Mouse (Mus musculus) kidney, adult 9 months (tissue): ENCODE data around the gene Hunk.

Experiments
- DNase-seq: peaks from one replicate; pipeline ENCODE4 v3.0.0; 2022

Gene Hunk

GRCm38 (mm10) chr16:90439493-90439892, 53.7 kb downstream of the Hunk start:
- no peak for DNase-seq

DNA sequence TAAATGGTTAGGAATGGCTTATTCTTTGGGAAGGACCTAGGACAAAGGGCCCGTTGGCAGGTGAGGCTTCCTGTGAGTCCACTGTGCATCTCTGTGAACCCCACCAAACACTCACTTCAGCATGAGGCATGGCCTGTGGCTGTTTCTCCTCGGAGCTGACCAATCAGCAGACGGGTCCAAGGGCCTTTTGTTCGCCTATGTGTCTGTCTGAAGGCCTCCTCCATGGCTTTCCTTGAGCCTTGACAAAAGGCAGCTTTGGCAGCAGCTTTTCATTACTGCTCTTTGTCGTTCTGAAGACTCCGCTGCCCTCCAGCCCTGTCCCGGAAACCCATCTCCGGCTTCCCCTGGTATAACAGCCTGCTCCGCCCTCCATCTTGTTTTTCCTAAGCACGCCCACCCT, 54.8 kb downstream of the Hunk start:
- DNase-seq = no peak

DNA sequence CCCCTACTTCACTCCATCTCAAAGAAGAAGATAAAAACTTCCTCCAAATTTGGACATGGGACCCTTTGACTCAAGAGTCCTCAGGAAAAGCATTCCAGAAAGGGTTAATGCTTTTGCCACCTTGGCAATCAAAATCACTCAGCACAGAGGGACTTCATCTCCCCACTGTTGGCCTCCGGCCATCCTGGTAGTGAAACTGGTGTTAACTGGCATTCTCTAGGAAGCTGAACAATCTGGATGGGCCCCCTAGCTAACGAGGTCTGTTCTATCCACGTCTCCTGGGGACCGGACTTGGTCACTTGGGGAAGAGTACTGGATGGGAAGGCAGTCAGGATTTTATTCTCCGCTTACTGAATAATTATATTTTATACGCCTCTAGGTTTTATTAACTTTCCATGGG, 57.2 kb downstream of the Hunk start:
- no peak for DNase-seq

DNA sequence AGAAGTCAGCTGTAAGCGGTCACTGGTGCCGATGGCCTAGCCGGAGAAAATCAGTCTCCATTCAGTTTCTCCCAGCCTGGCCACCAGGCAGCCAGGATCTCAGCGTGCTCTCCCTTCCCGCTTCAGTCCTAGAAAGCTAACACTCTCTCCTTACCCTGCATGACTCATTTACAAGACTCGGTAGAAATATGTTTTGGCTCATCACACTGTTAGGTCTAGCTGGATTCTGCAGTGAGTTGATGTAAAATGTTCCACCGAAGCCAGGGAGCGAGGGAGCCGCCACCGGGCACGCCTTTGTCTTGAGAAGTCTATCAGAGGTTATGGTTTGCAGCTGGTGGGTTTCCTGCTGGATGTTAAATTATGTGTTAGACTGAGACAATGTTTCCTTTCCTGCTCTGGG, 67.4 kb downstream of the Hunk start:
- DNase-seq = peak; percentile 12

DNA sequence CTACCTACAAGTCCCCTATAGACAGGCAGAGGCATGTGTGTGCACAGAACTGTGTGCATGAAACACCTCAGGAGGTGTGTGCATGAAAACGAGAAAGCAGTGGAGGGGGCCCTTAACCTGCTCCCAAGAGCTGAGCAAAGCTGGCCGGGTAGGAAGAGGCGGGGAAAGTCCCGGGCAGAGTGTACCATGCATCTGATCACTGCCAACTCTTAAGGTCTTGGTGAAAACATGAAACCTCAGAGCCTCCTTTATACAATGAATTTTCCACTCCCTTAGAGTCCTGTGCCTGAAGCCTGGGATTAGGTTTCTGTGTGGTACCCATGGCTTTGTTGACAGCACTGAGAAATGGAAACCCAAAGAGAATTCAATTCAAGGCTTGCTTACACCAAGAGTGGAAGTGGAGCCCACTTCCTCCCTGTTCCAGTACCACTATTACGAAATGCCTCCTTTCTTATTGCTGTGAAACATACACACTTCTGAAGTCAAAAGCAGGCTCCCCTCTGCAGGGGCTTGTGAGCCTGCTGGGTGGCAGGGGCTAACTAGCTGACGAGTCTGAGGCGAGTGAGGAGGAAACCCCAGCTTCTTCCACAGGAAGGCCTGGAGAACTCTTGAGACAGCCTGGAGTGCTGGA, 70.8 kb downstream of the Hunk start:
- DNase-seq = no peak

GRCm38 (mm10) chr16:90458899-90459610, 73.2 kb downstream of the Hunk start:
- DNase-seq = peak; percentile 20

- DNase-seq = no peak
Measured at GRCm38 (mm10) chr16:90461304-90461905, 75.6 kb downstream of the Hunk start.

- DNase-seq = no peak
Measured at GRCm38 (mm10) chr16:90462728-90463275, 77.0 kb downstream of the Hunk start.

DNA sequence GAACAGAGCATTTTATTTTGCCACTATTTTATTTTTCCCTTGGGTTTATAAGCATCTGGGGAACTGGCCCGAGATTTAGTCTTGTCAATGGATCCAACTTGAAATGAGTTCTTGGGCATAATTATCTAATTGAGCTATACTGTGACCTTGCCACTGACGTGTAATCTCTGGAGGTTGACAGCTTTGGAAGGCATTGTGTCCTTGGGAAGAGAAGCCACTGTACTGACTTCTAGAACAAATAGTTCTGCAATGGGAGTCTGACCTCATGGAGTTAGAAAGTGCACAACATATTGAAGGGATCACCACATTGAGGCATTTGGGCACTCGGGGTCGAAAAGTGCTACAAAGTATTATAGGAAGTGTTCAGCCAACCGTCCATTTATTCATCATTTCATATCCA, 79.3 kb downstream of the Hunk start:
- no peak for DNase-seq

DNA sequence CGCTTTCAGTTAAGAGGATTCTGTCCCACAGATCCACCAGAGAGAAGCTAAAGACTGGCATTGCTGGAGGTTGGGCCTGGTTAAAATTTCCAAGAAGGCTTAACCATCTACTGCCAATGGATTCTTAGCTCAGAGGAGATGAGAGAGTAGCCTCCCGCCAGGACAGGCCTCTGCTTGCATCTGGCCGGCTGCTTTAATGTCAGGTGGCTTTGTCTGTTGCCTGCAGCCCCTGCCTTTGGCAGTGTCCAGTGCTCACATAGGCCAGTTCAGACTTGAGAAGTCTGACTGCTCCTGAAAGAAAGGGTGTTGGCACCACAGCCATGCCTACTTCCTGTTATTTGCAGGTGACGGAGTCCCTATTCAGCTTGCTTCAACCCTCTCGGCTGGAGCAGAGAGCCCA, 82.5 kb downstream of the Hunk start:
- DNase-seq = no peak

DNA sequence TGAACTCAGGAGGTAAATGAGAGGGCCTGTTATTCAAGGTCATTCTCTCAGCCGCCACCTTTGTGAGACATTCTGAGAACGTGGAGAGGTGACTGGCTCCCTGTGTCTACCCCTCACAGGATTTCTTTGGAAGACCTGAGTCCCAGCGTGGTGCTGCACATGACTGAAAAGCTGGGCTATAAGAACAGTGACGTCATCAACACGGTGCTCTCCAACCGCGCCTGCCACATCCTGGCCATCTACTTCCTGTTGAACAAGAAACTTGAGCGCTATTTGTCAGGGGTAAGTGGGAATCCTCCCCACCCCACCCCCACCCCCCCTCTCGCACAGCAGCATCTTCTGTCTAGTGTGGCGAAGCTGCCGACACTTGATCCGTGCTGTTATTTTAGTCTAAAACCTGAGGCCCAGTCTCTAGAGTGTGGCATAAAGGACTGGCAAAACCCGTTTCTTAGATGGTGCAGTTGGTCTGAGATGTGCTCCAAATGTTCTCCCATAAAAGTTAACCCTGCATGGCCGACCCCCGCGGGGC, 90.0 kb downstream of the Hunk start:
- DNase-seq = no peak

GRCm38 (mm10) chr16:90481612-90482011, 95.8 kb downstream of the Hunk start:
- DNase-seq = no peak

DNA sequence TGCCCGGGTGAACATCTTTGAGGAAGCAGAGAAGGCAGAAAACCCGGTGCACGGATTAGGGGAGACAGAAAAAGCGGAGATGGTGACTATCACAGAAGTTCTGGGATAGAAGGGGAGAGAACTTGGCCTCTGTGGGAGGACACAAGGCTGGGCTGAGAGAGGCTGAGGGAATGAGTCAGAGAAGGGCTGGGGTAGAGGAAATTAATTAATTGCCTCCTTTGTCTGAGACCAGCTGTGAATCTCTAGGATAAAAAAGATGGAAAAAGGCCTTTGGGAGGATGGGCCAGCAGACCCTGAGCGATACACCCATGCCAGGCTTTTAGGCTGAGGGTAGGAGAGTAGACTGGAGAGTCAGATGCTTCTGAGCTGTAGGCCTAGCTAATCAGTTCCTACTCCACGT, 97.5 kb downstream of the Hunk start:
- no peak for DNase-seq

GRCm38 (mm10) chr16:90485125-90485524, 99.3 kb downstream of the Hunk start:
- DNase-seq = no peak

GRCm38 (mm10) chr16:90485599-90485998, 99.8 kb downstream of the Hunk start:
- no peak for DNase-seq

DNA sequence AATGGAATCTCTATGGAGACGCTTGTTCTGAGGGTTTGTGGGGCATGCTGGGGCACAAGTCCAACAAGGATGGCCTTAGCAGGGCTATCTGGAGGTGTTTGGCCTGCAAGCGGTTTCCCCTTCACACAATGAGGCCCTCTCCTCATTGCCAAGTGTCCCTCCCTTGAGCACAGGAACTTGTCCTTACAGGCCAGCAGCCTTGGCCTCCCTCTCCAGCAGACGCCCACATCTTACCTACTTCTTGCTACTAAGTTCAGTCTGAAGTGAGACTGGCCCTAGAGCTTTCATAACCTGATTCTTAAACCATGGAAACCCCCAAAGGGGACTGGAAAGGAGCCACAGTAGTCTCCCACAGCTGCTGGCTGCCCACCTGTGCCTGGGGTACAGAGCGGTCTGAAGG, 104.3 kb downstream of the Hunk start:
- no peak for DNase-seq

GRCm38 (mm10) chr16:90491898-90492499, 106.2 kb downstream of the Hunk start:
- DNase-seq = peak; percentile 9

DNA sequence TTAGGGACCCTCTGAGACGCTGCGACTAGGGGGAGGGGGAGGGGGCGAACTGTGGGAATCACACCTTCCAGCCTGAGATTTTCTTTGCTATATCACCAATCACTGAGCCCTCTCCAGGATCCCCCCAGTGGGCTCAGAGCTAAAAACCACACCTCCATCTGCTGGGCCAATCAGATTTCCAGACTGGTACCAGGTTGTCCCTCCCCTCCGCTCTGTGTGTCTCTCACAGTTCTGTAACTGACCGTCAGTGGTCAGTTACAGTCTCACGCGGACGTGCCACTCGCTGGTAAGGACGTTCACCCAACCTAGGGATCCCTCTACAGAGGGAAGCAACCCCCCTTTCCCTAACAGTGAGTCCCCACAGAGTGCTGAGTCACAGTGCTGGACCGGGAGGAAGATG, 111.1 kb downstream of the Hunk start:
- no peak for DNase-seq

DNA sequence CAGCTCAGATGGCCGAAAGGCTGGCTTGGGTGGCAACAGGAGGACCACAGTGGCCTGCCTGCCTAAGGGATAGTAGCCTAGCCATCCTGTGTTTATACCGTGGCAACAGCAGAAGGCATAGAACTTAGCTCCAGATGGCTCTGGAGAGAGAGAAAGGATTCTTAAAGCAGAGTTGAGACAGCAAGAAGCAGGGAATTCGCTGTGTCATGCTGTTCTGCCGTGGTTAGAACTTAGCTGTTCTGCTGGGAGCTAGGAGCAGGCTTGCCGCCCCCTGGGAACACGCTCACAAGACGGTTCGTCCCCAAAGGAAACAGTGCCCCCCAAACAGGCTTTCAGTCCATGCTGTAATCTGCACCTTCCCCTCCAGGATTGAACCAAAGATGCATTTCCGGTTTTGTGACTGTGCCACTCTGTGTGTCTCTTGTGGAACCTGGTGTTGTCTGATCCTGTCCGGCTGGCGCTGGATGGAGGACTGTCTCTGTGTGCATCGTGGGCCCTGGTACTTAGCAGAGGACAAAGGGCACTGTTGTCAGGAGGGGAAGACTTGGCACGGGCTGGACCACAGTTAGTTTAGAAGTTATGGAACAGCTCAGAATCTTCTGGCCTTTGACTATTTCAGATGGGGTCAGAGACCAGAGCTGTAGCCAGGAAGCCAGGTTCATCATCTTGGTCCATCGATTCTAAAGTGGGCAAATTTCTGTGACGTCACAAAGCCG, 112.1 kb downstream of the Hunk start:
- peak; percentile 42 for DNase-seq

GRCm38 (mm10) chr16:90500809-90501208, 115.0 kb downstream of the Hunk start:
- DNase-seq = no peak

DNA sequence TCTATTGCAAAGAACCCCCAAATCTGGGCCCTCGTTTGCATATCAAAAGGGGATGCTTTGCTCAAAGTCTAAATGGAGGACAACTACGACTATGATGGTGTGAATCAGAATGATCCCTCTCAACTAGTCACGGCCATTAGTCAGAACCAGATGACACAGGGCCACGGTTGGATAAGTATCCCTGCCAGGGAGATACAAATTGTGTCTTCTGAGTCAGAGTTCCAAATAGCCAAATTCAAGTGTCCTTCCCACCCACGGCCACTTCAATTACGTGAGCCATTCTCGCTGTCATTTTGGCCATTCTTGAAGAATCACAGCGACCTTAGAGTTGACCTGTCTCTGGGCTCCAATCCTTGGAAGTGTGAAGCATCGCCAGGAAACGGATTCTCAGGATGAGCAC, 119.4 kb downstream of the Hunk start:
- no peak for DNase-seq

- DNase-seq = no peak
Measured at GRCm38 (mm10) chr16:90505680-90506079, 119.9 kb downstream of the Hunk start.
